Mouse (Mus musculus): ENCODE results near the gene Foxp2. TPM values are rescaled to one million over a fixed set of nuclear protein-coding genes. Genes with fewer than 3 reads are reported as not detected.

Gene Foxp2
- polyA plus RNA-seq, 1 experiment from 2014 or later: 9.5 TPM

- H3K9me3 ChIP-seq (ENCODE audit: control insufficient read depth, low read length): no peaks in the 10 kb centered on the region
- WGBS: 29% methylated on average over 2 of the region's 2 CpGs
Observed at GRCm38 (mm10) chr6:15316948-15317347, 415.8 kb downstream of the Foxp2 start.

GRCm38 (mm10) chr6:15318343-15318742 lies 417.2 kb downstream of the Foxp2 start:
- 81% methylated on average over 2 of the region's 2 CpGs for WGBS
- H3K4me2 ChIP-seq (ENCODE audit: low read length): no peak overlapping the region
- no peaks in the 10 kb centered on the region for H3K4me1 ChIP-seq (ENCODE audit: control insufficient read depth in 2 of 2, insufficient read depth in 2 of 2, low read length in 2 of 2)
- no peaks in the 10 kb centered on the region for H3K36me3 ChIP-seq (ENCODE audit: control insufficient read depth, insufficient read depth, low read length)
- H3K27ac ChIP-seq (replicated peaks in 1 of 2; ENCODE audit: control insufficient read depth in 1 of 2, insufficient read depth in 1 of 2, low read depth in 2 of 2, low read length in 2 of 2): no peak overlapping the region
- no peaks in the 10 kb centered on the region for H3K9me3 ChIP-seq (ENCODE audit: control insufficient read depth, low read length)
- H3K27me3 ChIP-seq (ENCODE audit: control insufficient read depth, insufficient read depth, low read length): no peaks in the 10 kb centered on the region
- no peak overlapping the region for H3K4me3 ChIP-seq (ENCODE audit: control insufficient read depth in 1 of 2, insufficient read depth in 1 of 2, low read depth in 1 of 2, low read length in 2 of 2)
- H3K9ac ChIP-seq (ENCODE audit: low read length): no peak overlapping the region
- no peak for ATAC-seq (ENCODE audit: insufficient number of reproducible peaks, insufficient read depth, low FRiP score, low read depth)

More at GRCm38 (mm10) chr6:15316948-15317347, 415.8 kb downstream of the Foxp2 start:
- ATAC-seq (ENCODE audit: insufficient number of reproducible peaks, insufficient read depth, low FRiP score, low read depth): no peak
- Histone ChIP-seq H3K4me2 (ENCODE audit: low read length) (no peak overlapping the region), H3K27me3 (ENCODE audit: control insufficient read depth, insufficient read depth, low read length) (no peaks in the 10 kb centered on the region), H3K9ac (ENCODE audit: low read length) (no peak overlapping the region), H3K36me3 (ENCODE audit: control insufficient read depth, insufficient read depth, low read length) (no peaks in the 10 kb centered on the region), H3K4me1 (ENCODE audit: control insufficient read depth in 2 of 2, insufficient read depth in 2 of 2, low read length in 2 of 2) (no peaks in the 10 kb centered on the region), H3K4me3 (ENCODE audit: control insufficient read depth in 1 of 2, insufficient read depth in 1 of 2, low read depth in 1 of 2, low read length in 2 of 2) (no peak overlapping the region), H3K27ac (replicated peaks in 1 of 2; ENCODE audit: control insufficient read depth in 1 of 2, insufficient read depth in 1 of 2, low read depth in 2 of 2, low read length in 2 of 2) (no peak overlapping the region)

- peak overlapping the region; percentile 47 for H3K4me2 ChIP-seq (ENCODE audit: low read length)
- no peak; the same call in 1 of the 2 replicates for ATAC-seq (ENCODE audit: insufficient number of reproducible peaks, insufficient read depth, low FRiP score, low read depth)
- H3K27me3 ChIP-seq (ENCODE audit: control insufficient read depth, insufficient read depth, low read length): no peaks in the 10 kb centered on the region
- 12% methylated on average over 2 of the region's 2 CpGs for WGBS
- no peak overlapping the region; a peak in 1 of 4 replicates for H3K4me3 ChIP-seq (ENCODE audit: control insufficient read depth in 1 of 2, insufficient read depth in 1 of 2, low read depth in 1 of 2, low read length in 2 of 2)
- H3K9ac ChIP-seq (ENCODE audit: low read length): no peak overlapping the region; the same call in 1 of the 2 replicates
- H3K27ac ChIP-seq (replicated peaks in 1 of 2; ENCODE audit: control insufficient read depth in 1 of 2, insufficient read depth in 1 of 2, low read depth in 2 of 2, low read length in 2 of 2): peak overlapping the region; percentile 53 to 59
- no peaks in the 10 kb centered on the region for H3K36me3 ChIP-seq (ENCODE audit: control insufficient read depth, insufficient read depth, low read length)
- no peaks in the 10 kb centered on the region for H3K9me3 ChIP-seq (ENCODE audit: control insufficient read depth, low read length)
- no peaks in the 10 kb centered on the region for H3K4me1 ChIP-seq (ENCODE audit: control insufficient read depth in 2 of 2, insufficient read depth in 2 of 2, low read length in 2 of 2)
Observed at GRCm38 (mm10) chr6:15321551-15321974, 420.4 kb downstream of the Foxp2 start.

- H3K9me3 ChIP-seq (ENCODE audit: control insufficient read depth, low read length): no peaks in the 10 kb centered on the region
- no peaks in the 10 kb centered on the region for H3K36me3 ChIP-seq (ENCODE audit: control insufficient read depth, insufficient read depth, low read length)
- no peak overlapping the region for H3K4me2 ChIP-seq (ENCODE audit: low read length)
- no peaks in the 10 kb centered on the region for H3K27me3 ChIP-seq (ENCODE audit: control insufficient read depth, insufficient read depth, low read length)
- no peak overlapping the region for H3K9ac ChIP-seq (ENCODE audit: low read length)
- no peaks in the 10 kb centered on the region for H3K4me1 ChIP-seq (ENCODE audit: control insufficient read depth in 2 of 2, insufficient read depth in 2 of 2, low read length in 2 of 2)
- H3K27ac ChIP-seq (replicated peaks in 1 of 2; ENCODE audit: control insufficient read depth in 1 of 2, insufficient read depth in 1 of 2, low read depth in 2 of 2, low read length in 2 of 2): no peak overlapping the region
- no peak for ATAC-seq (ENCODE audit: insufficient number of reproducible peaks, insufficient read depth, low FRiP score, low read depth)
- no peak overlapping the region for H3K4me3 ChIP-seq (ENCODE audit: control insufficient read depth in 1 of 2, insufficient read depth in 1 of 2, low read depth in 1 of 2, low read length in 2 of 2)
Observed at GRCm38 (mm10) chr6:15323099-15323498, 421.9 kb downstream of the Foxp2 start.

- Histone ChIP-seq H3K27ac (replicated peaks in 1 of 2; ENCODE audit: control insufficient read depth in 1 of 2, insufficient read depth in 1 of 2, low read depth in 2 of 2, low read length in 2 of 2) (no peak overlapping the region), H3K4me1 (ENCODE audit: control insufficient read depth in 2 of 2, insufficient read depth in 2 of 2, low read length in 2 of 2) (no peaks in the 10 kb centered on the region), H3K36me3 (ENCODE audit: control insufficient read depth, insufficient read depth, low read length) (no peaks in the 10 kb centered on the region)
Observed at GRCm38 (mm10) chr6:15347705-15348104, 446.6 kb downstream of the Foxp2 start.

GRCm38 (mm10) chr6:15355852-15356251 lies 454.7 kb downstream of the Foxp2 start:
- H3K9me3 ChIP-seq (ENCODE audit: control insufficient read depth, low read length): no peaks in the 10 kb centered on the region
- no peak overlapping the region for H3K9ac ChIP-seq (ENCODE audit: low read length)
- no peak overlapping the region for H3K27ac ChIP-seq (replicated peaks in 1 of 2; ENCODE audit: control insufficient read depth in 1 of 2, insufficient read depth in 1 of 2, low read depth in 2 of 2, low read length in 2 of 2)
- ATAC-seq (ENCODE audit: insufficient number of reproducible peaks, insufficient read depth, low FRiP score, low read depth): no peak
- H3K27me3 ChIP-seq (ENCODE audit: control insufficient read depth, insufficient read depth, low read length): no peaks in the 10 kb centered on the region
- WGBS: 76% methylated on average over 4 of the region's 4 CpGs
- H3K36me3 ChIP-seq (ENCODE audit: control insufficient read depth, insufficient read depth, low read length): no peaks in the 10 kb centered on the region
- H3K4me2 ChIP-seq (ENCODE audit: low read length): no peak overlapping the region
- H3K4me3 ChIP-seq (ENCODE audit: control insufficient read depth in 1 of 2, insufficient read depth in 1 of 2, low read depth in 1 of 2, low read length in 2 of 2): no peak overlapping the region
- no peaks in the 10 kb centered on the region for H3K4me1 ChIP-seq (ENCODE audit: control insufficient read depth in 2 of 2, insufficient read depth in 2 of 2, low read length in 2 of 2)

More at GRCm38 (mm10) chr6:15347705-15348104, 446.6 kb downstream of the Foxp2 start:
- H3K4me3 ChIP-seq (ENCODE audit: control insufficient read depth in 1 of 2, insufficient read depth in 1 of 2, low read depth in 1 of 2, low read length in 2 of 2): no peak overlapping the region
- WGBS: 77% methylated on average over 3 of the region's 3 CpGs
- no peak overlapping the region for H3K9ac ChIP-seq (ENCODE audit: low read length)
- no peaks in the 10 kb centered on the region for H3K9me3 ChIP-seq (ENCODE audit: control insufficient read depth, low read length)
- no peaks in the 10 kb centered on the region for H3K27me3 ChIP-seq (ENCODE audit: control insufficient read depth, insufficient read depth, low read length)
- ATAC-seq (ENCODE audit: insufficient number of reproducible peaks, insufficient read depth, low FRiP score, low read depth): no peak
- H3K4me2 ChIP-seq (ENCODE audit: low read length): no peak overlapping the region

GRCm38 (mm10) chr6:15370281-15370680 lies 469.1 kb downstream of the Foxp2 start:
- Histone ChIP-seq H3K9ac (ENCODE audit: low read length) (no peak overlapping the region), H3K9me3 (ENCODE audit: control insufficient read depth, low read length) (no peaks in the 10 kb centered on the region), H3K4me2 (ENCODE audit: low read length) (no peak overlapping the region), H3K27ac (replicated peaks in 1 of 2; ENCODE audit: control insufficient read depth in 1 of 2, insufficient read depth in 1 of 2, low read depth in 2 of 2, low read length in 2 of 2) (no peak overlapping the region), H3K27me3 (ENCODE audit: control insufficient read depth, insufficient read depth, low read length) (no peaks in the 10 kb centered on the region), H3K4me3 (ENCODE audit: control insufficient read depth in 1 of 2, insufficient read depth in 1 of 2, low read depth in 1 of 2, low read length in 2 of 2) (no peak overlapping the region), H3K36me3 (ENCODE audit: control insufficient read depth, insufficient read depth, low read length) (no peaks in the 10 kb centered on the region), H3K4me1 (ENCODE audit: control insufficient read depth in 2 of 2, insufficient read depth in 2 of 2, low read length in 2 of 2) (no peaks in the 10 kb centered on the region)
- 81% methylated on average over 8 of the region's 8 CpGs for WGBS
- no peak for ATAC-seq (ENCODE audit: insufficient number of reproducible peaks, insufficient read depth, low FRiP score, low read depth)

- Histone ChIP-seq H3K27ac (replicated peaks in 1 of 2; ENCODE audit: control insufficient read depth in 1 of 2, insufficient read depth in 1 of 2, low read depth in 2 of 2, low read length in 2 of 2) (no peak overlapping the region), H3K36me3 (ENCODE audit: control insufficient read depth, insufficient read depth, low read length) (no peaks in the 10 kb centered on the region), H3K27me3 (ENCODE audit: control insufficient read depth, insufficient read depth, low read length) (no peaks in the 10 kb centered on the region), H3K9ac (ENCODE audit: low read length) (no peak overlapping the region), H3K4me2 (ENCODE audit: low read length) (no peak overlapping the region), H3K9me3 (ENCODE audit: control insufficient read depth, low read length) (no peaks in the 10 kb centered on the region), H3K4me1 (ENCODE audit: control insufficient read depth in 2 of 2, insufficient read depth in 2 of 2, low read length in 2 of 2) (no peaks in the 10 kb centered on the region), H3K4me3 (ENCODE audit: control insufficient read depth in 1 of 2, insufficient read depth in 1 of 2, low read depth in 1 of 2, low read length in 2 of 2) (no peak overlapping the region)
- WGBS: 73% methylated on average over 4 of the region's 4 CpGs
- ATAC-seq (ENCODE audit: insufficient number of reproducible peaks, insufficient read depth, low FRiP score, low read depth): no peak
Observed at GRCm38 (mm10) chr6:15370827-15371226, 469.7 kb downstream of the Foxp2 start.
